Mouse (Mus musculus) right cerebral cortex, postnatal 36 days (tissue): Measurements from ENCODE around the gene Nppa.

ENCODE experiments used
- DNase-seq, 2 experiments: peaks; one replicate each; pipeline ENCODE4 v3.0.0; 2022; ENCODE audit warnings: low spot score in 2 of 2, mixed read lengths in 1 of 2

The Nppa gene

GRCm38 (mm10) chr4:148051046-148051776 is 50.7 kb downstream of the Nppa start:
- DNase-seq, result no peak
